Mouse (Mus musculus) megakaryocyte-erythroid progenitor cell, adult 5 weeks (primary cell): ENCODE measurements around the gene Ugt1a10. TPM values are rescaled to one million over a fixed set of nuclear protein-coding genes. Genes with fewer than 3 reads are reported as not detected.

Experiments
- polyA plus RNA-seq: library from polyadenylated mRNA; stranded (reverse); fragments of >175 nt; gene quantifications from 2 replicates; pipeline ENCODE4 v1.2.3, GENCODE M21; 2012

The Ugt1a10 gene
- polyA plus RNA-seq = 0.10 TPM in 1 of 2 replicates, not detected in the other

GRCm38 (mm10) chr1:88055088-88055487 lies at the start of gene Ugt1a10:
TSS of gene Ugt1a10 (plus strand) at chr1:88055388.

GRCm38 (mm10) chr1:88008211-88008697 lies 46.9 kb upstream of the Ugt1a10 start, which contains the start of gene Usp40:
TSS of gene Usp40 (minus strand) at chr1:88008551.

DNA sequence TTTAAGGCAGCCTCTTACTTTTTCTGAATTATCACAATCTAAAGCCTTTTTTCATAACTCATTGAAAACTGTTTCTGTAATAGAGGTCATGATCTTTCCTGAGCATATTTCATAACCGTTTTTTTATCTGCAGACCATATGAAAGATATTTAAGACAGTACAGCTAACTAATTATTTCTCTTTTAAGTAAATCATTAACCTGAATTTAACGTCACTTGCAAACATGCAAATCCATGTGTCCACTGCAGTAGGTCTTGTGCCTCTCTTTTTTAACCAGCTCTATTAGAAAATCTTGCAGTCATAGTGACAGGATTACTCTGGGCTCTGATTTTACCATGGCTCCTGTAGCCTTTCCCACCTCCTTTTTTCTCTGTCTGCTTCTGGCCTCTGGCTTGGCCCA lies 15.3 kb downstream of the Ugt1a10 start, which contains the start of gene Ugt1a9:
Ugt1a9 (plus strand) TSS at position 306 of the 400 bp plus-strand sequence.

DNA sequence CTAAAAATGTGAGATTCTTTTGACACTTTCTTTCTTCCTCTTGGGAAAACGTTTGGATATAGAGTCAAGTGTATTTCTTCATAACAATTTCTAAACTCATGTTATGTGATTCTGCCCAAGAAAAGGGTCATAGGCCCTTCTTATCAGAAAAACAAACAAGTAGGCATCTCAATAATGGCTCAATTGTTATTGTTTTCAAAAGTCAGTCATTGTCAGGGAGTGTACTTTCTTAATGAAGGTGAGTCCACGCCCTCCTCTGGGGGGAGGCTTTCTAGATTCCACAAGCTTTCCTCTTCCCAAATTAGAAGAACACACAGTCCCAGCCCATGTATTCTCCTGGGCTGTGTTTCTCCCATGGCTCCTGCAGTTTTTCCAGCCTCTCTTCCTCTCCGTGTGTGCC lies 32.3 kb downstream of the Ugt1a10 start, which contains the start of gene Ugt1a8:
Ugt1a8 (plus strand) TSS at position 301 of the 400 bp plus-strand sequence.

DNA sequence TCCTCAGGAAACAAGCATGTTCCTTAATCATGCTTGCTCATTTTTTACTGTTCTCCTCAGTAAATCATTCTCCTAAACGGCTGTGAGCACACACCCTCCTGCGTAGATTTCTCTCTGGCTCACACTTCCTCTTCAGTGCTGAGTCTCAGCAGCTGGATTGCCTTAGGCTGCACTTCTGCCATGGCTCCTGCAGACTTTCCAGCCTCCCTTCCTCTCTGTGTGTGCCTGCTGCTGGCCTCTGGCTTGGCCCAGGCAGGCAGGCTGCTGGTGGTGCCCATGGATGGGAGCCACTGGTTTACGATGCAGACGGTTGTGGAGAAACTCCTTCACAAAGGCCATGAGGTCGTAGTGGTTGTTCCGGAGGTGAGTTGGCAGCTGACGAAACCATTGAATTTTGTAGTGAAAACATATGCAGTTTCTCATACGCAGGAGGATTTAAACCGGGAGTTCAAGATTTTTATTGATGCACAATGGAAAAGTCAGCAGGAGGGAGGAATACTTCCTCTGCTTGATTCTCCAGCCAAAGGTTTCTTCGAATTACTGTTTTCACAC lies 39.8 kb downstream of the Ugt1a10 start, which contains the start of gene Ugt1a7c:
Ugt1a7c (plus strand) TSS at position 122 of the 552 bp plus-strand sequence.

GRCm38 (mm10) chr1:88103019-88103418 lies 47.8 kb downstream of the Ugt1a10 start, which contains the start of gene Ugt1a6b:
TSS of gene Ugt1a6b (plus strand) at chr1:88103252.

DNA sequence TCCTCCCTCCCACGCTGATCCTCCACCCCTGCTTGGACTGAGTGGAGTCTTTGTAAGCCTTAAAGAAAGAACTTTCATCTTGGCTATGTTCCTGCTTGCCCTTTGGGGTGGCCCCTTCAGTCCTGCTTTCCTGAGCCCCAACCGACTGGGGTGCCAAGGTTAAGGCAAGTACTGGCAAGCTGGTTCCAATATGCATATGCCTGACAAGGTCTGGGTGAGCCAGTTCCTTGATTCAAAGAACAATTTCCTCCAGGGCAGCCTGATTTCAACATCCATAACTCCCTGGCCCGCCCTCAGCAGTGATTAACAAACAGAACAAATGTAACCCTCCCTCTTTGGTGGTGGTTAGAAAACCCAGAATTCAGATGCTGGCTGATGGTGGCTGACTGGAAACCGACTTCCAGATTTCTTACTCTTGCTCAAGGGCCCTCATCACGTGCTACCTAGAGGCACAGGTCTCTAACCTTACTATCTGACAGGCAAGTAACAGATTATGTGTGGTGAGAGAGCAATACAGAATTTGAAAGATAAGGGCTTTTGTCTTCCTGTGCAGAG lies 79.3 kb downstream of the Ugt1a10 start, which contains the start of gene Ugt1a6a:
Ugt1a6a (plus strand) TSS at position 353 of the 555 bp plus-strand sequence.

GRCm38 (mm10) chr1:88165711-88166110 lies 110.5 kb downstream of the Ugt1a10 start, which contains the start of gene Ugt1a5:
TSS of gene Ugt1a5 (plus strand) at chr1:88166012.

DNA sequence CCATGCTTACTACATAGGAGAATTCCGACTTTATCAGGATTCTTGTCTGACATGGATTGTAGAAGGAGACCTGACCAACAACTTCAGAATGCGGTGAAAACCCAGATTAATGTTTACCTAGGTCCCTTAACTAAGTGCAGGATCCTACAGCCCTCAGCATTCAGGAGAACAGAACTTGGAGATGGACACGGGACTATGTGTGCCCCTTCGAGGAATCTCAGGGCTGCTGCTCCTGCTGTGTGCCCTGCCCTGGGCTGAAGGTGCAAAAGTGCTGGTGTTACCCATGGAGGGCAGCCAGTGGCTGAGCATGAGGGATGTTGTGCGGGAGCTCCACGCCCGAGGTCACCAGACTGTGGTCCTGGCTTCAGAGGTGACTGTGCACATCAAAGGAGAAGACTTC lies 145.3 kb downstream of the Ugt1a10 start, which contains the start of gene Ugt1a2:
Ugt1a2 (plus strand) TSS at position 146 of the 400 bp plus-strand sequence.

DNA sequence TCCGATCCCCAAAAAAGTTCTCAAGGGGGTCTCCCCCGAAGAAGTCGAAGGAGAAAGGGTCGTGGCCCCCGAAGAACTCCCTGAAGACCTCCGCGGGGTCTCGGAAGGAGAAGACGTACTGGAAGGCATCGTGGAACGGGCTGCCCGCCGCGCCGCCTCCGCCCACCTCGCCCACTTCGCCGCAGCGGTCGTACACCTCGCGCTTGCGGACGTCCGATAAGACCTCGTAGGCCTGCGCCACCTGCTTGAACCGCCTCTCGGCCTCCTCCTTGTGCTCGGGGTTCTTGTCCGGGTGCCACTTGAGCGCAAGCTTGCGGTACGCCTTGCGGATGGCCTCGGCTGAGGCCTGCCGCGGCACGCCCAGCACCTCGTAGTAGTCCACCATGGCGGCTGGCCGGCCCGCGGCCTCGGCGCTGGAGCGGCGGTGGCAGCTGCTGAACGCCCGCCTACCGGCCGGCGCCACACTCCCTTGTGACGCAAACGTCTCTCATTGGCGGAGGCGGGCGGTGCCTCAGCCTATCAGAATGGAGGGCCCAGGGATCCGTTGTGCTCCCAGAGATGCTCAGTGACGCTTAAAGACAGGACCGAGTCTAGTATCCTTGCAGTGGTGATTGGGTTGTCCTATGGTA lies 150.2 kb downstream of the Ugt1a10 start, which contains the start of gene Dnajb3:
Dnajb3 (minus strand) TSS at position 489 of the 629 bp plus-strand sequence.

DNA sequence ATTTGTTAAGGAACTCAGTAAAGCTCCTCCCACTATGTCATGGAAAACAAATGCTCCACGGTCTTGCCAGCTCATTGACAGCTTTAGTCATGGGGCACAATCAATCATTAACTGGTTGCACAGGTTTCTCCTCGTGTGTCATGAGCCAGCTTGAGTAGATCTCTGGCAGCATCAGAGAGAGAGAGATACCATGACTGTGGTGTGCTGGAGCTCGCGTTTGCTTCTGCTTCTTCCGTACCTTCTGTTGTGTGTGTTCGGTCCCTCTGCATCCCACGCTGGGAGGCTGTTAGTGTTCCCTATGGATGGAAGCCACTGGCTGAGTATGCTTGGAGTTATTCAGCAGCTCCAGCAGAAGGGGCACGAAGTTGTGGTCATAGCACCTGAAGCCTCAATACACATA lies 156.6 kb downstream of the Ugt1a10 start, which contains the start of gene Ugt1a1:
Ugt1a1 (plus strand) TSS at position 148 of the 400 bp plus-strand sequence.

GRCm38 (mm10) chr1:88226670-88227379 lies 171.6 kb downstream of the Ugt1a10 start, which contains the start of gene Mroh2a:
TSS of gene Mroh2a (plus strand) at chr1:88226986.

Other genes with a start within 250 kb of the Ugt1a10 start
- gene Dgkd, start 202.1 kb upstream of the Ugt1a10 start, polyA plus RNA-seq = 20.3 and 21.1 TPM in 2 replicates
- gene Usp40, start 46.8 kb upstream of the Ugt1a10 start, polyA plus RNA-seq = 0.50 and 0.74 TPM in 2 replicates
- gene Ugt1a9, start 15.4 kb downstream of the Ugt1a10 start, polyA plus RNA-seq = not detected in 2 replicates
- not detected in 2 replicates for gene Ugt1a8, start 32.4 kb downstream of the Ugt1a10 start, polyA plus RNA-seq
- 3.4 and 6.4 TPM in 2 replicates for gene Ugt1a7c, start 39.7 kb downstream of the Ugt1a10 start, polyA plus RNA-seq
- gene Ugt1a6b, start 47.9 kb downstream of the Ugt1a10 start, polyA plus RNA-seq = not detected in 2 replicates
- 0.02 and 0.13 TPM in 2 replicates for gene Ugt1a6a, start 79.4 kb downstream of the Ugt1a10 start, polyA plus RNA-seq
- not detected in 2 replicates for gene Ugt1a5, start 110.6 kb downstream of the Ugt1a10 start, polyA plus RNA-seq
- gene Ugt1a2, start 145.2 kb downstream of the Ugt1a10 start, polyA plus RNA-seq = not detected in 2 replicates
- gene Dnajb3, start 150.4 kb downstream of the Ugt1a10 start, polyA plus RNA-seq = 1.3 and 2.8 TPM in 2 replicates
- not detected in 2 replicates for gene Ugt1a1, start 156.6 kb downstream of the Ugt1a10 start, polyA plus RNA-seq
- 0.02 TPM in 2 replicates for gene Mroh2a, start 171.6 kb downstream of the Ugt1a10 start, polyA plus RNA-seq
- gene Hjurp, start 222.2 kb downstream of the Ugt1a10 start, polyA plus RNA-seq = 26.4 and 33.5 TPM in 2 replicates
- gene Trpm8, start 222.3 kb downstream of the Ugt1a10 start, polyA plus RNA-seq = not detected in 2 replicates